Mouse (Mus musculus) midbrain, embryonic 16.5 days (tissue): ENCODE results near the gene Syn3. TPM values are rescaled to one million over a fixed set of nuclear protein-coding genes. Genes with fewer than 3 reads are reported as not detected.

ENCODE experiments used
- ATAC-seq: fragments of 200-750 bp; cut with Nextera tagmentation; 2 replicates; pipeline ENCODE4 v1.8.0; 2017; ENCODE audit warnings: moderate TSS enrichment
- H3K27ac ChIP-seq: fragments of 300-500 bp; sonication (generic); 2 replicates; pipeline ENCODE4 v1.5.1; 2014; ENCODE audit warnings: mild to moderate bottlenecking, low read length, mixed read lengths
- H3K27me3 ChIP-seq: fragments of 300-500 bp; sonication (generic); 2 replicates; pipeline ENCODE4 v1.6.1; 2014; ENCODE audit warnings: low read depth, low read length, mixed read lengths; ENCODE audit not compliant: control insufficient read depth, insufficient read depth
- H3K36me3 ChIP-seq: fragments of 300-500 bp; sonication (generic); 2 replicates; pipeline ENCODE4 v1.6.1; 2014; ENCODE audit warnings: mild to moderate bottlenecking, low read length, moderate library complexity, mixed read lengths; ENCODE audit not compliant: control insufficient read depth, insufficient read depth
- H3K4me1 ChIP-seq: fragments of 300-500 bp; sonication (generic); 2 replicates; pipeline ENCODE4 v1.6.1; 2014; ENCODE audit warnings: mild to moderate bottlenecking, low read length, mixed read lengths; ENCODE audit not compliant: control insufficient read depth, insufficient read depth
- H3K4me2 ChIP-seq: fragments of 300-500 bp; sonication (generic); 2 replicates; pipeline ENCODE4 v1.6.1; 2014; ENCODE audit warnings: mild to moderate bottlenecking, low read length, mixed read lengths
- H3K4me3 ChIP-seq: fragments of 300-500 bp; sonication (generic); 2 replicates; pipeline ENCODE4 v1.5.1; 2014; ENCODE audit warnings: low read depth, mild to moderate bottlenecking, low read length, moderate library complexity, mixed read lengths
- H3K9ac ChIP-seq: fragments of 300-500 bp; sonication (generic); 2 replicates; pipeline ENCODE4 v1.6.1; 2014; ENCODE audit warnings: low read depth, low read length, mixed read lengths
- H3K9me3 ChIP-seq: fragments of 300-500 bp; sonication (generic); replicated peaks from 2 replicates; pipeline ENCODE4 v1.6.1; 2014; ENCODE audit warnings: mild to moderate bottlenecking, low read length, mixed read lengths; ENCODE audit not compliant: control insufficient read depth, poor library complexity, severe bottlenecking
- WGBS: fragments of 180-500 bp; shearing (Covaris S2); extraction: QIAGEN DNeasy Blood & Tissue Kit; methylation state at CpG from one replicate; pipeline ENCODE4 v1.1.7; 2014; 5-methylcytosine and 5-hydroxymethylcytosine counted together
- polyA plus RNA-seq: library from polyadenylated mRNA; unstranded; fragments of >200 nt; fragmentation: Nextera tagmentation; extraction: Ambion mirVana; gene quantifications from 2 replicates; pipeline ENCODE4 v1.2.1, GENCODE M21; 2015

Gene Syn3
- polyA plus RNA-seq, 1 experiment from 2014 or later: 34.0 TPM

GRCm38 (mm10) chr10:86342151-86342550 is 156.5 kb downstream of the Syn3 start:
- no peak overlapping the region for H3K4me2 ChIP-seq

GRCm38 (mm10) chr10:86341589-86341988 is 157.1 kb downstream of the Syn3 start:
- no peak for ATAC-seq
- Histone ChIP-seq H3K27me3 (no peaks in the 10 kb centered on the region), H3K27ac (no peak overlapping the region), H3K9me3 (no peaks in the 10 kb centered on the region), H3K4me1 (no peaks in the 10 kb centered on the region; the same call in 1 of the 2 replicates), H3K4me3 (no peak overlapping the region), H3K4me2 (no peak overlapping the region), H3K36me3 (no peaks in the 10 kb centered on the region), H3K9ac (no peak overlapping the region)
- WGBS: 37% methylated on average over 8 of the region's 8 CpGs

More at GRCm38 (mm10) chr10:86342151-86342550, 156.5 kb downstream of the Syn3 start:
- Histone ChIP-seq H3K36me3 (no peaks in the 10 kb centered on the region), H3K9me3 (no peaks in the 10 kb centered on the region), H3K4me3 (no peak overlapping the region), H3K27ac (no peak overlapping the region), H3K4me1 (no peaks in the 10 kb centered on the region; the same call in 1 of the 2 replicates), H3K9ac (no peak overlapping the region), H3K27me3 (no peaks in the 10 kb centered on the region)
- ATAC-seq: no peak
- 79% methylated on average over 4 of the region's 4 CpGs for WGBS

- no peak overlapping the region for H3K4me3 ChIP-seq
- no peak for ATAC-seq
- H3K36me3 ChIP-seq: no peaks in the 10 kb centered on the region
- no peaks in the 10 kb centered on the region for H3K27me3 ChIP-seq
- H3K4me1 ChIP-seq: no peaks in the 10 kb centered on the region; the same call in 1 of the 2 replicates
- WGBS: 69% methylated on average over 3 of the region's 3 CpGs
- no peak overlapping the region for H3K27ac ChIP-seq
- no peak overlapping the region for H3K9ac ChIP-seq
- no peaks in the 10 kb centered on the region for H3K9me3 ChIP-seq
- H3K4me2 ChIP-seq: no peak overlapping the region
Measured at GRCm38 (mm10) chr10:86340991-86341527, 157.6 kb downstream of the Syn3 start.

GRCm38 (mm10) chr10:86340421-86340820 is 158.3 kb downstream of the Syn3 start:
- Histone ChIP-seq H3K27ac (no peak overlapping the region), H3K9ac (no peak overlapping the region), H3K4me3 (no peak overlapping the region), H3K4me2 (no peak overlapping the region), H3K4me1 (no peaks in the 10 kb centered on the region; the same call in 1 of the 2 replicates), H3K27me3 (no peaks in the 10 kb centered on the region), H3K9me3 (no peaks in the 10 kb centered on the region), H3K36me3 (no peaks in the 10 kb centered on the region)
- no peak for ATAC-seq
- WGBS: 80% methylated on average over 7 of the region's 7 CpGs

GRCm38 (mm10) chr10:86339649-86340379 is 158.9 kb downstream of the Syn3 start:
- Histone ChIP-seq H3K27ac (no peak overlapping the region), H3K36me3 (no peaks in the 10 kb centered on the region; the same call in 1 of the 2 replicates), H3K9ac (no peak overlapping the region), H3K9me3 (no peaks in the 10 kb centered on the region), H3K4me1 (no peaks in the 10 kb centered on the region; the same call in 1 of the 2 replicates), H3K4me2 (no peak overlapping the region), H3K27me3 (no peaks in the 10 kb centered on the region), H3K4me3 (no peak overlapping the region)
- ATAC-seq: no peak
- 75% methylated on average over 2 of the region's 2 CpGs for WGBS

- Histone ChIP-seq H3K36me3 (no peaks in the 10 kb centered on the region; the same call in 1 of the 2 replicates), H3K9ac (no peak overlapping the region), H3K27ac (no peak overlapping the region), H3K4me1 (no peaks in the 10 kb centered on the region; the same call in 1 of the 2 replicates), H3K27me3 (no peaks in the 10 kb centered on the region), H3K9me3 (no peaks in the 10 kb centered on the region), H3K4me2 (no peak overlapping the region), H3K4me3 (no peak overlapping the region)
- ATAC-seq: no peak
- WGBS: 92% methylated on average over 4 of the region's 4 CpGs
Measured at GRCm38 (mm10) chr10:86339121-86339520, 159.6 kb downstream of the Syn3 start.

GRCm38 (mm10) chr10:86338121-86338715 is 160.5 kb downstream of the Syn3 start:
- H3K9me3 ChIP-seq: no peaks in the 10 kb centered on the region
- no peak overlapping the region for H3K27ac ChIP-seq
- H3K4me3 ChIP-seq: no peak overlapping the region
- H3K9ac ChIP-seq: no peak overlapping the region
- H3K36me3 ChIP-seq: no peaks in the 10 kb centered on the region; the same call in 1 of the 2 replicates
- H3K27me3 ChIP-seq: no peaks in the 10 kb centered on the region
- no peak for ATAC-seq
- no peaks in the 10 kb centered on the region; the same call in 1 of the 2 replicates for H3K4me1 ChIP-seq
- H3K4me2 ChIP-seq: no peak overlapping the region
- 35% methylated on average over 4 of the region's 4 CpGs for WGBS

GRCm38 (mm10) chr10:86337239-86337638 is 161.5 kb downstream of the Syn3 start:
- no peak for ATAC-seq
- Histone ChIP-seq H3K27ac (no peak overlapping the region), H3K9ac (no peak overlapping the region), H3K4me2 (no peak overlapping the region), H3K9me3 (no peaks in the 10 kb centered on the region), H3K36me3 (no peaks in the 10 kb centered on the region; the same call in 1 of the 2 replicates), H3K27me3 (no peaks in the 10 kb centered on the region), H3K4me3 (no peak overlapping the region), H3K4me1 (no peaks in the 10 kb centered on the region)
- 39% methylated on average over 3 of the region's 3 CpGs for WGBS

GRCm38 (mm10) chr10:86336506-86336905 is 162.2 kb downstream of the Syn3 start:
- ATAC-seq: no peak
- no peaks in the 10 kb centered on the region; the same call in 1 of the 2 replicates for H3K36me3 ChIP-seq

More at GRCm38 (mm10) chr10:86336506-86336905, 162.2 kb downstream of the Syn3 start:
- H3K9ac ChIP-seq: no peak overlapping the region
- no peak overlapping the region for H3K27ac ChIP-seq
- no peak overlapping the region for H3K4me2 ChIP-seq
- no peaks in the 10 kb centered on the region for H3K27me3 ChIP-seq
- WGBS: 50% methylated on average over 1 of the region's 1 CpGs
- no peaks in the 10 kb centered on the region for H3K9me3 ChIP-seq
- no peak overlapping the region for H3K4me3 ChIP-seq
- 0 out of 2 replicates have a peak, but pooled peaks cover under 1% of the 10 kb centered on the region for H3K4me1 ChIP-seq
